Mouse (Mus musculus): ENCODE measurements at regions not wholly inside any gene's neighbourhood (a gene's known extent, or its start where the extent isn't known, plus 50 kb on each side); places are given as distances from the start of the nearest gene placed in this dataset.

- TF ChIP-seq CTCF (IDR thresholded peaks at IDR 0.05; ENCODE audit: low read depth) (no peak), EP300 (IDR thresholded peaks at IDR 0.05; ENCODE audit: low read depth) (no peak)
Observed at GRCm38 (mm10) chr15:93701017-93701416, 105.3 kb upstream of the Prickle1 start.
